Mouse (Mus musculus): ENCODE data around the gene Mmp14. TPM values are rescaled to one million over a fixed set of nuclear protein-coding genes. Genes with fewer than 3 reads are reported as not detected.

Gene Mmp14
- total RNA-seq, 1 experiment from 2014 or later: 77.7 TPM

GRCm38 (mm10) chr14:54413877-54414700, 17.3 kb upstream of the Mmp14 start:
- DNase-seq: peak; percentile 42

GRCm38 (mm10) chr14:54415241-54416020, 16.0 kb upstream of the Mmp14 start:
- no peak for DNase-seq

GRCm38 (mm10) chr14:54416229-54416775, 15.1 kb upstream of the Mmp14 start:
- no peak for DNase-seq

DNA sequence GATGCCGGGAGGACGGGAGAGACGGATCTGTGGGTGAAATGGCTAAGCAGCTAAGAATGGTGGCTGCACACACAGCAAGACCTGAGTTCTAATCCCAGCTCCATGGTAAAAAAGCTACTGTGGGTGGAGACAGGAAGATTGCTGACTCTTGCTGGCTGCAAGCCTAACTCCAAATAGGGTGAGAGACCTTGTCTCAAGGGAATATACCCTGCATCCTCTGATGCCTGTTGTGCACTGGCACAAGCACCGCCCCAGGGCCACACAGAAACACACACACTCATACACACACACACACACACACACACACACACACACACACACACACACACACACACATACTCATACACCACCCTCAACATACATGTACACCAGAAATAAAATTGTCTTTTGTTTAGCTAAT, 14.6 kb upstream of the Mmp14 start:
- DNase-seq: peak; percentile 27

GRCm38 (mm10) chr14:54417623-54418081, 13.8 kb upstream of the Mmp14 start, which contains the start of gene Slc7a7:
Gene Slc7a7, minus strand, starts transcription at chr14:54417780.
- DNase-seq: peak; percentile 54

DNA sequence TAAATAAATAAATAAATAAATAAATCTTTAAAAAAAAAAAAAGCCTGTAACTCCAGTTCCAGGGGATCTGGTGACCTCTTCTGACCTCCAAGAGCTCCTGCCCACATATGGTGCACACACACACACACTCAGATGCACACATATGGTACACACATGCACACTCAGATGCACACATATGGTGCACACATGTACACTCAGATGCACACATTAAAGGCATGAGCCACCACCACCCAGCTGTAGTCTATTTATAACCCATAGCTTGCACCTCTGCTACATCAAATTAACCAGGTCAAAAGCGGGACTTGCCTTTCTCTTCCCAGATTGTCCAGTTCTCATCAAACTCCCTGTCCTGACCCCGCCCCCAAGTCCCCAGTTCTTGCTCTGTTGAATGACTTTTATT, 10.4 kb upstream of the Mmp14 start:
- no peak for DNase-seq

DNA sequence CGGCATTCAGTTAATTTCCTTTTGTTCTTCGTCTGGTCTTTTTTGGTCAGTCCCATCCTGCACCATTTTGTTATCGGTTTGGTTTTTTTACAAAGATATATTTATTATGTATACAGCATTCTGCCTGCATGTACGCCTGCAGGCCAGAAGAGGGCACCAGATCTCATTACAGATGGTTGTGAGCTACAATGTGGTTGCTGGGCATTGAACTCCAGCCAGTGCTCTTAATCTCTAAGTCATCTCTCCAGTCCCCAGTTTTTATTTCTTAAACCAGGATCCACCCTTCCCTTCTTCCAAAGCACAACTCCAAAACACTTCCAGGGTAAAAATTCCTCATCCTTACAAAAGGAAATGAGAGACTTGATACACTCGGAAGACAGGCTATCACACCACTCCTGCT, 8.0 kb upstream of the Mmp14 start:
- peak; percentile 57 for DNase-seq

GRCm38 (mm10) chr14:54424634-54425033, 6.8 kb upstream of the Mmp14 start:
- DNase-seq: no peak

GRCm38 (mm10) chr14:54425540-54425939, 5.9 kb upstream of the Mmp14 start:
- DNase-seq: no peak

DNA sequence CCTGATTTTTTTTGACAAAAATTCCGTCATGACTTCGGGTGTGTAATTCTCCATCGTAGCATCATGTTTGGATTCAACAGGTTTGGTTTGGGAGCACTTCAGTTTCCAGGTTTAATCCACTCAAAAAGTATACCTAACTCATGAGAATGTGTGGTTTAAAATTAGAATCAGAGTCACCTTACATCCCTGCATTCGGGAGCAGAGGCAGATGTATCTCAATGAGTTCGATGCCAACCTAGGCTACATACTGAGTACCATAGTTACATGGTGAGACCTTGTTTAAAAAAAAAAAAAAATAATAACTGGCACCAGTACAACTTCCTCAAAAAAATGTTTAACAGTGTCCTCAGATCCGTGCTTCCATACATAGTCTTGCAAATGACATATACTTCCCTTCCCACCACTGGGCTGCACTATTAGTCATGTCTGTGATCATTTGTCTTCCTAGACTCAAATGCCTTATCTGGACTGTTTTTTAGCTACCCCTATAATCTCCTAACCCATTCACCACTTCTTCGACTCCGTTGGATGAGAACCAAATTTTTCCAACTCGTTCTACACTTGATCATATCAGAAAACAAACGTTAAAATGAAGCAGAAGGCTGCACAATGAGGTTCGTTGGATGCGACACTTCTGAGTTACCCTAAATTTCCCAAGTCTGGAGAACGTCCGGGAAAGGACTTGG, 5.3 kb upstream of the Mmp14 start:
- DNase-seq: no peak

DNA sequence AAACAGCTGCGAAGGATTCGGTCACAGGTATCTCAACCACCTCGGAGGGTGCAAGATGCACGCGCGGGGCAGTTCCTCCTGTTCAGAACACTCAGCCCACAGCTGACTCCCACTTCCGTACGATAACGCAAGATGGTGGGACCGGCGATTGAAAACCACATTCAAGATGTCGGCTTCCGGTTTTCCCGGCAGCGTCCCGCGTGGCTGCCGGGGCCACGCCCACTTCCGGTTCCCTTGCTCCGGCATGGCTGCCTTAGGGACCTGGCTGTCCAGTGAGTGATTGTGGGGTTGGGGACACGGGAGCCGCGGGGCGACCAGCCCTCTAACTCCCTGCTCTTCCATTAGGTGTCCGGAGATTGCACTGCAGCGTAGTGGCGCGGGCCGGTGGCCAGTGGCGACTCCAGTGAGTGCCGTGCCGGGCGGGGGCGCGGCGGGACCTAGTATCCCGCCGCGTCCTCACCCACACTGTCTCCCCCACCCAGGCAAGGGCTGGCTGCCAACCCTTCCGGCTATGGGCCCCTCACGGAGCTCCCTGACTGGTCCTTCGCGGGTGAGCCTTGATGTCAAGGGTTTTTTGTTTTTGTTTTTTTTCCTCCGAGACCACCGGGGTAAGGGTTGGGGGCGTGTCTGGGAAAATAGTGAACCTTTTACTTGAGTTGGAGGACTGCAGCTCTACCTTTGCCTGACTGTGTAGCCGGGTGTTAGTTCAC, 4.6 kb upstream of the Mmp14 start, which contains the start of gene Mrpl52:
Mrpl52 (plus strand) TSS at position 221 of the 710 bp plus-strand sequence.
- peak; percentile 96 for DNase-seq

DNA sequence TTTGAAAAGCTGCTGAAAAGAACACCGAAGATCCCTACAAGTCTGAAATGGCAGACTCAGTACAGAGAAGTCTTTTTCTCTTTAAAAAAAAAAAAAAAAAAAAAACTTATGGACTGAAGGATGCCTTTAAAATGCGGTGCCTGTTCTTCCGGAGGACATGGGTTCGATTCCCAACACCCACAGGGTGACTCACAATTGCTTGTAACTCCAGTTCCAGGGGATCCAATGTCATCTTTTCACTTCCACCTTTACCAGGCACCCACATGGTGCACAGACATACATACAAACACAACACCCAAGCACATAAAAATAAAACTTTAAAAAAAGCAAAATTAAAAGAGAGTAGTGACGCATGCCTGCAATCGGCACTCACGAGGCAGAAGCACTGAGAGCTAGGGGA, 3.7 kb upstream of the Mmp14 start:
- no peak for DNase-seq

- DNase-seq: no peak
Observed at GRCm38 (mm10) chr14:54428421-54428820, 3.0 kb upstream of the Mmp14 start.

DNA sequence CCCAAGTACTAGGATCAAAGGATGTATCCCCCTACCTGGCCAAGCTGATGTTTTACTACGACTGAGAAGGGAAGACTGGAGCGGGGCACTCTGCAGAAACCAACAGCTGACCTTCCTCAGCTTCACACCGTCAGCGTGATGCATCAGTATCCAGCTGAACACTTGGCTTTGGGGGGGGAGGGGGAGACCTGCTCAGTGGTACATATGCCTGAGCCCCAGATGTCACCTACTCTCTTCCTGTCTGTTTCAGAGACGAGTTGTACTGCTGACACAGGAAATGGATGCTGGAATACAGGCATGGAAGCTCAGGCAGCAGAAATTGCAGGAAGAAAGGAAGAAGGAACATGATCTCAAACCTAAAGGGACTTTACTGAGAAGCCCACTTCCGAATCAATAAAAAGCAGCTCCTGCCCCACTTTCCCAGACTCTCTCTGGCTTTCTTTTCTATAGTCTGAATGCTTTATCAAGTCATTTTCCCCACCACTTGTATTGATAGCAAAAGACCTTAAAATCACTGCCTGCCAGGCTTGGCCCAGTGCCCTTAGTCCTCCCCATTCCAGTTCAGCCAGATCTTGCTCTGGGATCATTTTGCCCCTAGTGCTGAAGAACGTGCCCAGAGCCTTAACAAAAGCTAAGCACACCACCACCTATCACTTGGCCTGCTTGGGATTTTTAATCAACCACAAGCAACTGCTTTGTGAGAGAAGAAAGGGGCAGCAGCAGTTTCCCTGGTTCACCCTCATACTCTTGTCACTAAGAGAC, 1.9 kb upstream of the Mmp14 start:
- no peak for DNase-seq

DNA sequence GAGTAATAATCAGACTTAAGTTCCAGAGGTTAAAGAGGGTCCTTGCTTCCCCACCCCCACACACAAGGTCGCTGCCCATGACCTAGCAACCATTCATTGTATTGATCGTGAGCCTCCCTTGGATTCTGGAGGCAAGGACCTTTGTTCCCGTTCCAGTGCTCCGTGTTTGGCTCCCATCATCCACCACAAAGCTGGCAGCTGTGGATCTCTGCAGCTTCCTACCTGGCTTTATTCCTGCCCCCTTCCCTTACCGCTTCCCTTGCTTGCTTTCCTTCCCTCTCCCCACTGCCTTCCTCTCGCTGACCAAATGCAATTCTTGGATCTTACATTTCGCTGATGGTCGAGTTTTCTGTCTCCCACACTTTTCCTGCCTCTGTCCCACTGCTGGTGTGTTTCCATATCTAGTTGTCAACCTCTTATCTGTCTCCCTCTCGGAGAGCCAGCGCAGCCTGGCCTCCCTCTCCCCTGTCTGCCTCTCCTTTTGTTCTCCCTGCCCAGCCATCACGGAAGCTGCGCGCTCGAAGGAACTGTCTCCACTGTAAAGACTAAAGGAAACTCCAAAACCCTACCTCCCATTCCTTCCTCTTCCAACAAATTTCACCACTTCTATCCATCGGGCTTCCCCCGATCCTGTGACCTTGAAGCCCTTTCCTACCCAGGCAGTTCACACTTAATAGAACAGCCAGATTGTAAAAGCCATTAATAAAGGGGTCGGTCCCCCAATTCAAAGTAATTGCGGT, 836 bp upstream of the Mmp14 start:
- peak; percentile 52 for DNase-seq

GRCm38 (mm10) chr14:54432078-54432836, 845 bp downstream of the Mmp14 start:
- DNase-seq: peak; percentile 79

DNA sequence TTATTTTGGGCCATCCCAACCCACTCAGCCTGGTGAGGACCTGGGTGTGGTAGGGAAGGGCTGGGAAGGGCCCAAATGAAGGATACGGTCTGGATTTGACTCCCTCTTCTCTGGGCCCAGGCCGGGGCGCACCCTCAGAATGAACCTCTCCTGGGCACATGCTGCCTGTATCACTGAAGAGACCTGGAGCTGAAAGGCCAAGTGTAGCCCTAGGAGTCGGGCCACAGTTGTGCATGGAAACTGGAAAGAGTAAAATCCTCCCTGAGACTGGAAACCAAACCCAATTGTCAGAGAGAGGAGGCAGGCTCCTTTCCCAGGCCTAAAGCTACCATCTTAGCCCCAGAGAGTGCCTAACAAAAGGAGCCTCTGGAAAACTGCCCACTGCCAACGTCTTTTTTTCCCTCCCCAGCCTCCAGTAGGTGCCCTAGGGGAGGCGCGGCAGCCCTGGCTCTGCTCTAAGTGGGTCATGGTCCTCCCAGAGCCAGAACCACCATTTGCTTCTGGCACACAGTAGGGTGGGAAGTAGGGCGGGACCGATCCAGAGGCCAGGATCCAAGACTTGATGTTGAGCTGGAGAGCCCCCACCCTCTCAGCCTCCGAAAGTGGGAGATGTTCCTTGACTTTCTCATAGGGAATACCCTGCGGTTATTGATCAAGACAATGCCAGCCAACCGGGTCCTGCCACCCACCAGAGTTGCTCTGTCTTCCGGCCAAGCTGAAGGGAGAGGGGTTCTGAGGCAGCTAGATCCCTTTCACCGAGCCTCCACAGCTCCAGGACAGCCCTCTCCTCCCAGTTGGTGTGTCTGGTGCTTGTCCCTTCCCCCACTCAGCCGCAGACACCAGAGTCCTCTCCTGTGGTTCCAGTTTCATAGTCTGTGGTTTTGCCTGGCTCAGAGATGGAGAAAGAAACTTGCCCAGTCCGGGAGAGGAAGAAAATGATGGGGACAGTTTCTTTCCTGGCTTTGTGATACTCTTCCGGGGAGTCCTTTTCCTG, 1.7 kb downstream of the Mmp14 start:
- DNase-seq: peak; percentile 81

- peak; percentile 38 for DNase-seq
Observed at GRCm38 (mm10) chr14:54433941-54434531, 2.6 kb downstream of the Mmp14 start.

Data from adrenal gland, postnatal 14 days (tissue).